Mouse (Mus musculus) thymus, adult 2 months (tissue): ENCODE measurements around the gene Rab44.

Experiments
- CTCF ChIP-seq: fragments of 200-500 bp; IDR thresholded peaks from 2 replicates; pipeline ENCODE4 v1.5.1; 2012; ENCODE audit warnings: mild to moderate bottlenecking, control low read depth, low read length, moderate library complexity, borderline replicate concordance; ENCODE audit not compliant: control insufficient read depth, poor library complexity, insufficient read depth; ENCODE audit errors: extremely low read depth
- POLR2A ChIP-seq: fragments of 200-500 bp; IDR thresholded peaks from 2 replicates; pipeline ENCODE4 v1.6.1; 2012; ENCODE audit warnings: mild to moderate bottlenecking, low read length, control low read depth, moderate library complexity; ENCODE audit not compliant: control insufficient read depth, poor library complexity, insufficient read depth; ENCODE audit errors: extremely low read depth

DNA sequence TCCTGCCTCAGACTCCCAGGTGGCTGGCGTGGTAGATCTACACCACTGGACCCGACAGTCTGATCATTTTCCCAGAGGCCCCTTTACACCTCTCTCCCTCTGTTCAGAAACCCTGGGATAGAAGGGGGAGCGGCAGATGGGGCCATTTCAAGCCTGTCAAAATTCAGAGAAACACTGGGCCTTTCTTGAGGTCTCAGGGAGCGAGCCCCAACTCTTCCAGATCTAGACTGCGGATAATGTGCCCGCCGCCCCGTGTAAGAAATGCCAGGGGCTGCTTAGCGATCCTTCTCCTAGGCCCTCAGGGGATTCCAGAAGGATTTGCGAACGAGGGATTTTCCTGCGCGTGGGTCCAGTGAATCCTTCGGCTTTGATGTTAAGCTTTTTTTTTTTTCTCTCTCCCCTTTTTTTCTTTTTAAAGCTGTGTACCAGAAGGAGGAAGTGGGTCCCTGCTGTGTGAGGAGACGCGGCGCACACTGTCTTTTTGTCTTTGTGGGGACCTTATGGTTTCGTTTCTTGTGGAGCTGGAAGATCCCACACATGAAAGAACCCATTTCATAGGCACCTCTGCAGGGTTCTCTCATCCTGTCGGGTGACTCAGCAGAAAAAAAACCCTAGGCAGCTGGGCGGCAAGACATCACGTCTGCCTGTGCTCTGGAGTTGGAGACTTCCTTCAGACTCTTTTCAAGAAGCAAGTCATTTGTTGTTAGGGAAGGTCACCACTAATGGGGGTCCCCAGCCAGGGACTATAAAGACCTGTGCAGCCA, 32.1 kb upstream of the Rab44 start:
- TF ChIP-seq CTCF (no peak), POLR2A (no peak)
